Mouse (Mus musculus) left cerebral cortex, postnatal 10 days (tissue): ENCODE data around the gene Crcp. TPM values are rescaled to one million over a fixed set of nuclear protein-coding genes. Genes with fewer than 3 reads are reported as not detected.

ENCODE experiments used
- DNase-seq, 2 experiments: peaks; one replicate each; pipeline ENCODE4 v3.0.0; 2021 to 2022; ENCODE audit warnings: low spot score in 2 of 2, mixed read lengths in 1 of 2; ENCODE audit errors: extremely low spot score in 1 of 2
- intact Hi-C: fragments of 180-260 bp; cut with DNase I; formaldehyde crosslinking; loops from one replicate; pipeline ENCODE4 v1.15.1; 2025
- total RNA-seq, 2 experiments: library from RNA; stranded (reverse); gene quantifications; 2 replicates each; pipeline ENCODE4 v1.2.3; 2021

Gene Crcp
- total RNA-seq, 2 experiments from 2014 or later = 39.9 to 40.9 TPM

- intact Hi-C loops = no loop called here
- no peak for DNase-seq
Measured at GRCm38 (mm10) chr5:130050416-130050815, 21.3 kb downstream of the Crcp start.

GRCm38 (mm10) chr5:130051073-130051860, 22.2 kb downstream of the Crcp start:
- intact Hi-C loops = no loop called here
- no peak for DNase-seq

- DNase-seq = no peak
- intact Hi-C loops = no loop called here
Measured at GRCm38 (mm10) chr5:130052510-130052909, 23.4 kb downstream of the Crcp start.

- intact Hi-C loops = no loop called here
- DNase-seq = no peak
Measured at GRCm38 (mm10) chr5:130052955-130053354, 23.9 kb downstream of the Crcp start.

- intact Hi-C loops = no loop called here
- DNase-seq = no peak
Measured at GRCm38 (mm10) chr5:130055688-130056087, 26.6 kb downstream of the Crcp start.

GRCm38 (mm10) chr5:130056303-130056702, 27.2 kb downstream of the Crcp start:
- no peak for DNase-seq
- intact Hi-C loops = no loop called here

DNA sequence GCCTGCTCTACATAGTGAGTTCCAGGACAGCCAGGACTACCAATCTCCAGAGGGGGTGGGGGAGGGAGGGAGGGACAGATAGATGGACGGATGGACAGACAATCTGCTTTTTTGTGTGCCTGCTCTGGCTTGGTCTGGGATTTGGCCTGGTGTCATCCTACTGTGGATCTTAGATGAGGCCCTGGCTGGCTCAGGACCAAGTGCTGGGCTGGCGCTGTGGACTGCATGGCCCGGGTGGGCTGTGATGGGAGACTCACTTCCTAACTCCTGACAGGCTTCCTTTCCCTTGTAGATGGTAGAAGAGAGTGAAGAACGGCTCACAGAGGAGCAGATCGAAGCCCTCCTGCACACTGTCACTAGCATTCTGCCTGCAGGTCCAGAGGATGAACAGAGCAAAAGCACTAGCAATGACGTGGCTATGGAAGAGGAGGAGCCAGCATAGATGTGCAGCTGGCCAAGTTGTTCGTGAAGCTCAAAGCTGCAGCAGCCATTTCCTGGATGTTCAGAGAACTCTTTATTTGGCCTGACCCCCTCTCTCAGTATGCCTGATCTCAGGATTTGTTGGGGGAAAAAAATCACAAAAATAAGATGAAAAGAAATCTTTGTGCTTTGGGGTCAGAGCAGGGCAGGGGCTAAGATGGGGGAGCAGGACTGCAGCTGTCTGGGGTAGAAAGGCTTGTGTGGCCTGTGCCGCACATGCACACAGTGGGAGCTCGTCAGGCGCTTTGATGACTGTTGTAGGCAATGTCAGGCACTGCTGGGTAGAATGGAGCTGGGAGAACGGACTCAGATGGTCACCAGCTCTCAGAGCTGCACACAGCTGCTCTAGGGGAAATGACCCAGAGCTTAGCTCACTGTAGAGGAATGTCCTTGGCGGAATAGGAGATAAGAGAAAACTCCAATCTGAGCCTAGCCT, 30.6 kb downstream of the Crcp start:
- intact Hi-C loops = no loop called here
- DNase-seq = peak in 1 of 2 experiments; percentile 57

DNA sequence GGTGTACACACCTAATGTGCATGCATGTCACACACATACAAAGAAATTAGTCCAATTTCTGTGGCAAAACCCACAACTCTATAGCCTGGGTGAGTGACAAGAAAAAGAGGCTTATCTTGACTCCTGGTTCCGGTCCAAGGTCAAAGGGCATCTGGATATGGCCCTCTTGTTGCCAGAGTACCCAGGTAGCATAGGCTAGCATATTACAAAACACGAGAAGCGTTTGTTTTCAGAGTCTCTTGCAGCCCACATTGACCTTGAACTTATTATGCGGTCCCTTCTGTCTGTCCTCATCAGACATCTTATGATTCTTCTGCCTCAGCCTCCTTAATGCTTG, 31.2 kb downstream of the Crcp start:
- intact Hi-C loops = no loop called here
- DNase-seq = no peak

DNA sequence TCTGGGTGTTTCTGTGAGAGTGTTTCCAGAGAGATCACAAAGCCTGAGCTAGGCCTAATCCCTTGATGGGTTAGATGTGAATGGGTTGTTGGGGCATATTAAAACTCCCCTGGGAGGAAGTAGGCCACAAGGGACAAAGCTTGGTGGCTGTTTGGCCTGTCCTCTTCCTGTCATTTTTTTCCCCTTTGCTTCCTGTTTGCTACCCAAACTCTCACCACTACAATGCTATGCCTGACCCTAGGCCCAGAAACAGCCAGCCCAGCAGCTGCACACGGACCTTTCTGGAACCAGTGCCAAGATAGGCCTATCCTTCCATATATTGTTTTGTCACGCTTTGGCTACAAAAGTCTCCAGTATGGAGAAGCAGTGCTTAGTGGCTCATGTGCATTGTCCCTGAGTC, 33.0 kb downstream of the Crcp start:
- intact Hi-C loops = no loop called here
- peak in 1 of 2 experiments; percentile 33 for DNase-seq

GRCm38 (mm10) chr5:130063760-130064159, 34.7 kb downstream of the Crcp start:
- no peak for DNase-seq
- intact Hi-C loops = no loop called here

DNA sequence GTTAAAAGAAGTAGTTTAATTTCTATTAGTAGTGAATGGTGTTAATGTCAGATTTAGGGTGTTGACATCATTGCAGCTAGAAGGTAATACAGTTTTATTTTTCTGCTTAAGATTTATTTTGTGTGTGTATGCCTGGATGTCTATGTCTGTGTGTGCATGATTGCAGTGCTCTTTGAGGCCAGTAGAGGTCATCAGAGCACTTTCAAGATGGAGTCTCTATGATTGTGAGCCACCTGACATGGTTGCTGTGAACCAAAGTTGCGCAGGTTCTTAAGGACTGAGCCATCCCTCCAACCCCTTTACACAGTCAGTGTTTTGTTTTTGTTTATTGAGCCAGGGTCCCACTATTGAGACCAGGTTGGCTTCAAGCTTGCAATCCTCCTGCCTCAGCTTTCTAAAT, 36.5 kb downstream of the Crcp start:
- intact Hi-C loops = no loop called here
- no peak for DNase-seq

GRCm38 (mm10) chr5:130067841-130068264, 38.8 kb downstream of the Crcp start:
- DNase-seq = no peak
- intact Hi-C loops = no loop called here

GRCm38 (mm10) chr5:130073026-130073425, 43.9 kb downstream of the Crcp start, which contains the start of gene Tpst1:
Gene Tpst1 (plus strand): TSS chr5:130073326.
- intact Hi-C loops = no loop called here
- DNase-seq = no peak

DNA sequence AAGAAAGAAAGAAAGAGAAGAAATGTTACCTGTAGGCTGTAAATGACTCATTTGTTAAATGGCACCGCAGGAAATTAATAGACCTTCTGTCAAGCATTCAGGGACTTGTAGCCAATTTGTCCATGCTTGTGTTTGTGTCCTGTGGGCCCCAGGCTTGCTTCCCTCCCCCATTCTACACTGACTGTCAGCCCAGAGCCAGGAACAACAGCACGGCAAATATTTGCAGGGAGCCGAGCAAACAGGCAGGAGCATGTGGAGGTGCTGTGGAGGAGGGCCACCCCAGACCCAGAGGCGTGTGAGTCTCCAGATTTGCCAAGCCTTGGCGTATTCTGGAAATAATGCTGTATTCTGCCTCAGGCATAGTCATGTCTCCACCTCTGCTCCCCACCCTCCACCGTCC, 45.4 kb downstream of the Crcp start:
- intact Hi-C loops = no loop called here
- no peak for DNase-seq

GRCm38 (mm10) chr5:130076396-130076795, 47.3 kb downstream of the Crcp start:
- intact Hi-C loops = loop anchor here (5.0 kb wide), 1 partner anchor 34 kb away; no protein-coding TSS in a partner anchor
- DNase-seq = no peak

DNA sequence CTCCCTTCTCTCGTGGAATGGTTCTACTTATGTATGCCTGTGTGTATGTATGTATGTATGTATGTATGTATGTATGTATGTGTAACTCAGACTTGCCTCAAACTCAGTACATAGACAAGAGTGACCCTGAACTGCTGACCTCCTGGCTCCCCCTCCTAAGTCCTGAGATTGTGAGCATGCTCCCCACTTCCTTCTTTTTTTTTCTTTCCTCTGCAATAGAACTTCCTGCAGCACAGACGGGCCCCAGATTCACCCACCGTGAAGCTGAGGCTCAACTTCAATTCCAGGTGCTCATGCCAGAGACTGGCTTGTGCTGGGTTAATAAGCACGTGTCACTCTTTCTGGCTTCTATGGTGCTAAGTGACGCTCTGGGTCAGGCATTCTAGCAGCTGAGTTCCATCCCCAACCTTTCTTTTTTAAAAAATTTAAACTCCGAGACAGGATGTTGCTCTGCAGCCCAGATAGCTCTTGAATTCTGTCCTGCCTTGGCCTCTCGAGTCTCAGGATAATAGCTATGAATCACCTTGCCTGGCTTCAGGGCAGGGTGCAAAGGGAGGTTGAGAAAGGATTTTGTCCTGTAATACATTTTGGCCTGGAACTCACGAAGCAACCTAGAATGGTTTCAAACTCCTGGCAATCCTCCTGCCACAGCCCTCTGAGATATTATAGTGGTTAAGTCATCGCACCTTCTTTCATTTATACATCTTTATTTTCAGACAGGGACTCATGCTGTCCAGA, 49.2 kb downstream of the Crcp start:
- DNase-seq = no peak
- intact Hi-C loops = loop anchor here (5.0 kb wide), 1 partner anchor 36 kb away; no protein-coding TSS in a partner anchor

- intact Hi-C loops = loop anchor here (5.0 kb wide), 1 partner anchor 36 kb away; no protein-coding TSS in a partner anchor
- no peak for DNase-seq
Measured at GRCm38 (mm10) chr5:130078834-130079156, 49.7 kb downstream of the Crcp start.

DNA sequence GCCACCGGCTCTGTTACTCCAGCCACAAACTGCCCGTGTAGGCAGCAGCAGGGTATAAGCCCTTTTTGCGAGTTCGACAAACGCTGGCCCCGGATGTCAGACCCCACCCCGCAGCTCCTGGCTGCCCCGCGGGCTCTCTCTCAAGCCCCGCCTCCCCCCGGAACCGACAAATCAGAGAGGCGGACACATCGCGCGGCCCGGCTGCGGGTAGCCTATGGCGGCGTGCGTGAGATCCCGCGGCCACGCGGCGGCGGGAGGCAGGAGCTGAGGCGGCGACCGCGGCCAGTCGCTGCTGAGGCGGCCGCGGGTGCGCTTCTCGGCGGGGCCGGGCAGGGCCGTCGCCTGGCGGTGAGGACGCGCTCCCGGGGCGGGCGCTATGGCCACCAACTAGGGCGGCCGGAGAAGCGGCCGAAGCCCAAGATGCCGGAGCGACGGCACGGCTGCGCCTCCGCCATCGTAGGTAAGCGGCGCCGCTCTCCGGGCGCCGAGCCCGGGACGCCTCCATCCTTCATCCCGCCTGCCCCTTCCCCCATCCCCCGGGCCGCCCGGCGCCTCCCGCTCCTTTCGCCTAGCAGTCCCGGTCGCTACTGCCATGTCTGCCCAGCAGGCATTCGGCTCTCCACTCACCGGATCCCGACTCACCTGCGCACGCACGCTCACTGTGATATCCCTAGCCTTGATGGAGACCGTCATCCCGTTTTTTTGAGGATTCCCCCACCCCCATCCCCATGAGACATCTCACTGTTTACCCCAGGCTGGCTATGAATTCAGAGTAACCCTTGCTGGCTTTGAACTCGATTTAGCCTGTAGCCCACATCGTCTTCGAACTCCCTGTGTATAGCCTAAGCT, 50.3 kb downstream of the Crcp start:
- intact Hi-C loops = loop anchor here (5.0 kb wide), 1 partner anchor 37 kb away; no protein-coding TSS in a partner anchor
- DNase-seq = peak; percentile 92 to 96
